Mouse (Mus musculus): ENCODE data around the gene Tomm7. TPM values are rescaled to one million over a fixed set of nuclear protein-coding genes. Genes with fewer than 3 reads are reported as not detected.
"Not testable (repeated sequence)": the region's sequence is repeated elsewhere in the genome, so short reads cannot be mapped to it uniquely, and the experiment has no call there.

Gene Tomm7
- total RNA-seq, 2 experiments from 2014 or later: 64.6 to 188 TPM

DNA sequence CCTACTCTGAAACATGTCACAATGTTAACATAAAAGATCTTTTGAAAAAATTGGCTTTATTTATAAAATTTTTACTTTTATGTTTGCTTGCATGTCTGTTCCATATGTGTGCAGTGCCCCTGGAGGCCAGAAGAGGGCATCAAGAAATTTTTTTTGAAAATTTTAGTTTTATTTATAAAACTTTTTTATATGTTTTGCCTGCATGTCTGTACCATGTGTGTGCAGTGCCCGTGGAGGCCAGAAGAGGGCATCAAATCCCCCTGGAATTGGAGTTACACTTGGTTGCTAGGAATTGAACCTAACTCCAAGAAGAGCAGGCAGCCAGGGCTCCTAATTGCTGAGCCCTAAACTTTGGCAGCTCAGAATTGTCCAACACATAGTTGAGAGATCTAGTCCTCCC is 9.0 kb upstream of the Tomm7 start:
- ATAC-seq (ENCODE audit: poor library complexity, severe bottlenecking): not testable (repeated sequence)

DNA sequence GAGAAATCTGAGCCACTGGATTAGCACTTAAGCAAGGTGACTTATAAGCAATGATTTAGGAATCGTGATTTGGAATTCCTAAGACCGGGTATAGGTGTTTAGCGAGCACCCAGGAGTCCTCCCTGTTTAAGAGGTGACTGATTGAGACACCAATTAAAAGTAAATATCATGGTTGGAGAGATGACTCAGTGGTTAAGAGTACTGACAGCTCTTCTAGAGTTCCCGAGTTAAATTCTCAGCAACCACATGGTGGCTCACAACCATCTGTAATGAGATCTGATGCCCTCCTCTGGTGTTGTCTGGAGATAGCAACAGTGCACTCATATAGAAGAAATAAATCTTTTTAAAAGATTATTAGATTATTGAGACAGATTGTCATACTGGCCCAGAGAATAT is 7.2 kb upstream of the Tomm7 start:
- not testable (repeated sequence) for ATAC-seq (ENCODE audit: poor library complexity, severe bottlenecking)

DNA sequence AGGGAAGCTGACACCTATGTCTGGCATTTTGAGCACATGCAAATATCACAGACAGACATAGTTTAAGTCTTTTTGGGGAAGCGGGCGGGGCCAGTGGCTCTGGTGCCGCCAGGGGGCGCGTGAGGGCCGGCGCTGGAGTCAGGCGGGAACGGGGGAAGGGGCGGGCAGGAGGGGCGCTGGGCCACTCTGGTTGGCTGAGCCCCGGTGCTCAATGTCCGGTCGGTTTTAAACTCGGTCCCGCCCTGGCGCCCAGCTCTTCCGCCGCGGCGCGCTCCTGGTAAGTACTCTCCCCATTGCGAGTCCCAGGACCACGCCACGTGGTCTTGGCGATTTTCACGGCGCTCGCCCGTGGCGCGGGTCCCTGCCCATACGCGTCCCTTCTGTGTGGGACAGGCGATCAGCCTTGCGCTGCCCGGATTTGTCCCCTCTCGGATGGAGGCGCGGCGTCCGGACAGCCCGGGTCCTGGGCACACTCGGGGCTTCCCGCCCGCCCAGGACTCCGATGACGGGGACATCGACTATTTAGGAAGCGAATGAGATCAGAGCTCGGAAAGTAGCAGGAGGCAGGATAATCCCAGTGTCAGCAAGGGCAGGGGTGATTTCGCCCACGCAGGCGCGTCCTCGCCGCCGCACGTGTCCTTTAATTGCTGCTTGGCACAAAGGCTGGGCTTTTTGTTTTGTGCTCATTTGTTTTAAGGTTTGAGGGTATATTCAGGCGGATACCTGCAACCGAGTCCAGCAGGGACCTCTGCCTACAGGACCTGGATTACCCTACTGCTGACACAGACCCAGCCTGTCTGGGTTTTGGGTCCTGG is 6.6 kb upstream of the Tomm7 start:
- peak; percentile 98 for ATAC-seq (ENCODE audit: poor library complexity, severe bottlenecking)

DNA sequence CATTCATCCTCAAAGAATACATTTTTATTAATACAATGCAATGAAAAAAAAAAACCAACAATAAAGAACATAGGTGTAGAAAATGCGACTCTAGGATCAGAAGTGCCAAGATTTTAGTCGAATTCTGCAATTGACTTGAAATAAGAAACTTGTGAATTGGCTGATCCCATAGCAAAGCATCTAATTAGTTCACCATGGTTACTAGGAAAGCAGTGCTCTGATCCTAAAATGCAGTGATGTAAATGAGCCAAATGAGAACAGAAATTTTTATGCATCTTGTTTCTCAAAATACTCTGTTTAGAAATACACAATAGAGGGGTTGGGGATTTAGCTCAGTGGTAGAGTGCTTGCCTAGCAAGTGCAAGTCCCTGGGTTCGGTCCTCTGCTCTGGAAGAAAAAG is 1.2 kb upstream of the Tomm7 start:
- no peak for ATAC-seq (ENCODE audit: poor library complexity, severe bottlenecking)

DNA sequence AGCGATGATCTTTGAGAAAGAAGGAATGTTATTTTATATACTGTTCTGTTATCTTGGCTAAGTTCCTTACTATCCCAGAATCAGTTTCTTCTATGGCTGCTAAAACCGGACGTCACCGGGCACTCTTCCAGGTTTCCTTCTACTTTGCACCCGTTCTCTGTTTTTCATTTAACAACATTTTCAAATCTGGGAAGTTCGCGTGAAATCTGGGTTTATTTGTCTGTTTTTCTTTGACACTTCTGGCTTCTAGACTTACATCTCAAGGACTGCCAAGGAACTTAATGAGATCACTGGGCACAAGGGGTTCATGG is 525 bp upstream of the Tomm7 start:
- ATAC-seq (ENCODE audit: poor library complexity, severe bottlenecking): no peak

DNA sequence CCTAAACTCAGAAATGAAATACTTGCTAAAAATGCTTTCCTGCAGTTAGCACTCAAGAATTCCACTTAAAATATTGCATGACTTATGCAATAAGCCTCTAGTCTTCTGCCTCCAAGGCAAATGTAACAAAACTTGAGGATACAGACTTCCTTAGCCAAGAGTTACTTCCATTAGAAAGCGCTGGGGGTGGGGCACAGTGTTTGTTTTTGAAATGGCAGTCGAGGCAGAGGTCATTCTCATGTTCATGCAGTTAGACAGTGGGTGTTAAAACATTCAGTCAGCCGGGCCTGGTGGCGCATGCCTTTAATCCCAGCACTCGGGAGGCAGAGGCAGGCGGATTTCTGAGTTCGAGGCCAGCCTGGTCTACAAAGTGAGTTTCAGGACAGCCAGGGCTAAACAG is 5.8 kb downstream of the Tomm7 start:
- no peak for ATAC-seq (ENCODE audit: poor library complexity, severe bottlenecking)

DNA sequence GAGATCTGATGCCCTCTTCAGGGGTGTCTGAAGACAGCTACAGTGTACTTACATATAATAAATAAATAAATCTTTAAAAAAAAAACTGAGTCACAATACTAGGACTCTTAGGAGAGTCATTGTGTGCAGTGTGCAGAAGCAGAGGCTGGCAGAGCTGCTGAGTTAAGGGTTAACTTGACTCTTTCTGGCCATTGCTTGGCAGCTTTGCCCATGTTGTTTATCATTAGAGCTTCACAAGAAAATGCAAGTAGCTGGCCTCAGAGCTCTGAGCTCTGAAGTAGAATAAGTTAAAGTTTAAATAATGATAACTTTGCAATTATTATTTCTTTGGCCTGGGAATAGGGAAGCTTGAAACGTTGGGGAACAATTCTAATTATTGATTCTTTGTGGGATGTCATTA is 8.3 kb downstream of the Tomm7 start:
- ATAC-seq (ENCODE audit: poor library complexity, severe bottlenecking): not testable (repeated sequence)

DNA sequence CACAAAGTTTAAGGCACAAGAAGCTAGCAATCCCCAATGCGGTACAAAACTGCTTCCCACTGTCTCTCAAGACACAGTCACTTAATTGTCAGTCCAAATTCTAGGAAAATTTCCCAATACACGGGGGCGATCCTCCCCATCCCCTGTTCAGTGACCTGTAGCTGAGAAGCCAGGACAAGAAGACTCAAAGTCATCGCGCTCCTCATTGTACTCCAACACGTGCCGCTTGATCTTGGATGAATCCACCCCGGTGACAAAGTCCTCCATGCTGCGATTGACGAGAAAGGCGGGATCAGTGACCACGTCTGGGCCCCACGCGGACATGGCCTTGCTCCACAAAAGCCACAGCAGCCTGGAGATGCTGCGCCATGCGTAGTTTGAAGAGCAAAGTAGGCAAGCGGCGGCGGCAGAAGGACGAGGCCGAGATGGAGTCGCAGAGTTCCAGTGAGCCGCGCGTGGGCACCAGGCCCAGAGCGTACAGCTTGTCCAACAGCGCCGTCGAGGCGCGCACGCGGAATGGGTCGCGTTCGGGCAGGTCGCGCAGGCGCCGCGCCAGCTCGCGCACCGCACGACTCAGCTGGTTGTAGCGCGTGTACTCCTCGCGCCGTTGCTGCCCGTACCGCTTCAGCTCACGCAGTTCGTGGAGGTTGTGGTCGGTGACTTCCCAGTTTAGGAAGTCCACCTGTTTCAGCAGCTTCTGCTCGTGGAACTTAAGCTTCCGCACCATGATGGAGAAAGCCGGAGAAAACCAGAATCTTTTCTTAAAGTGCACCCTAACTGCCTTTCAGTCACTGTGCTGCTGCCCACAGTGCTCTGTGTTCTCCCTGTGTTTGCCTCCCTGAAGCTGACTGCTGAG is 12.8 kb downstream of the Tomm7 start:
- ATAC-seq (ENCODE audit: poor library complexity, severe bottlenecking): 0 out of 2 replicates have a peak, but pooled peaks have one; percentile 24

DNA sequence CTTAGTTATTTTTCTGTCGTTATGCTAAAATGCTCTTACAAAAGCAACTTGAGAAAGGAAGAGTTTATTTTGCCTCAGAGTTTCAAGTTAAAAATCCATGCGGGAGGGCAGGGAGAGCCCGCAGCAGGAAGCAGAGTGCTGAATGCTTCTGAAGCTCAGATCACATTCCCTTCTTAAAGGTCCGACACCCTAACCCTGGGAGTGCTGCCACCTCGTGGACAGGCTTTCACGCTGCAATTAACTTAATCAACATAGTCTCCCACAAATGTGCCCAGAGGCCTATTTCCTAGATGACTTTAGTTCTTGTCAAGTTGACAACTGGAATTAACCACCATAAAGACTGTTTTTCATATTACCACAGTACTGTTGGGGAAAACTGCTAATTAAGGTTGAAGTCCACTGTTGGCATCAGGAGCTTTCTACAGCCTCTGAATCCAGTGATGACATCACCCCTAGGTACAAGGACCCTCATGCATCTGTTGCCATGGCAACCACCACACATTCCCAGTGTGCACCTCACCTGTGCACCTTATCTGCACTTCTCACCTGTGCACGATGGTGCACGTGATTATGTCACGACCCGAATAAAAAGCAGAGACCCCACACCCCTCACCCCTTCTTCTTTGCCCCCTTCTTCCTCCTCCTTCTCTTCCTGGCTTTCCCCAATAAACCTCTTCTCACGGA is 17.5 kb downstream of the Tomm7 start:
- ATAC-seq (ENCODE audit: poor library complexity, severe bottlenecking): peak; percentile 94

DNA sequence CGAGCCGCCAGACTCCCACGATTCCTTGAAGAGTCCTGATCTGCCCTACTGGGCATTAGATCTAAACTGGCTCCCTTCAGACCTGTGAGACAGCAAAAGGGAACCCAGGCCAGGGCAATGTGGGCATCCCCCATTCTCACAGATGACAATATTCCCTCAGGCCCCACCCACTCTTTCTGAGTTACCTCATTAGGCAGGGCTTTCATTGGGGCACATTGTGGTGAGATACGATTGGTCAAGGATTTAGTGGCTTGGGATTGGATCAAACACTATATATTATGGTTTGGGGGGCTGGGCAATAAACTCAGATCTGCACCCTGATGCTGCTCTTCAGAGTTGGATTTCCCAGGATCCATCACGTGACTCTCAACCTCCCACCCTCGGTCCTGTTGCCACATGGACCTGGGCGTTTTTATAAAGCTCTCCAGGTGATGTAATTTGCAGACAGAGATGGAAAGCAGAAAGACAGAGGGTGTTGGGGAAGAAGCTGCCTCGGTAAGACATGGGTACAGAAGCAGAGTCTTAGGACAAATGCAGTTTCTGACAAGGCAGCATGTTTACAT is 19.7 kb downstream of the Tomm7 start:
- no peak for ATAC-seq (ENCODE audit: poor library complexity, severe bottlenecking)

DNA sequence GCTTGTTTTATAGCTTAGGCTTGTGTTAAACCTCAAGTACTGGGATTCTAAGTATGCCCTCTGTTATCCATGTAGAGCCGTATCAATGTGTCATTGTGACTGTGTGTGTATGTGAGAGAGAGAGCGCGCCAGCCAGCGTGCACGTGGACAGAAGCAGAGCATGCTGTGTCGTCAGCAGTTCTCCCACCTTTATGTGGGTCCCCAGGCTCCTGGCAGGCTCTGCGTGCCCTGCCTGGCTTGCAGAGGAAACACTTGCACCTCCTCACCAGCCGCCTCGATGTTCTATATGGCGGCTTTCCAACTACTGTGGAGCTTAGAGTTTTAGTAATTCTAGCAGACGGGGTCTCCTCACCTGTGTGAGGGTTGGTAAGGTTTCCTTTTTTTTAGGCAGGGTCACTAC is 21.7 kb downstream of the Tomm7 start:
- ATAC-seq (ENCODE audit: poor library complexity, severe bottlenecking): no peak

DNA sequence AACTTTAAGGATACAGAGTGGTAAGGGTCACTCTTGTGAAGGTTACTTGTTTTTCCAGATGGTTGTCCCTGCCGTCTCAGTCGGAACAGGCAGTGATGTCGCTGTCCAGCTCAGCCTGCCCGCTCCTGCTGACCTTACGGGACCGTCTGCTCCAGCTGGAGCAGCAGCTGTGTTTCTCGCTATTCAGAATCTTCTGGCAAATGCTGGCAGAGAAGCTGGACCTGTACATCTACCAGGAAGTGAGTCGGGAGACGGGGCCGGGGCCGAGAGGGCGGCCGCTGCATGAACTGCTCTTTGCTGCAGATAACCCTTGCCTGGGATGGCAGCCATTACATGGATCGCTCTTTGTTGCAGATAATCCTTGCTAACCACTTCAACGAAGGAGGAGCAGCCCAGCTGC is 27.3 kb downstream of the Tomm7 start:
- no peak for ATAC-seq (ENCODE audit: poor library complexity, severe bottlenecking)

DNA sequence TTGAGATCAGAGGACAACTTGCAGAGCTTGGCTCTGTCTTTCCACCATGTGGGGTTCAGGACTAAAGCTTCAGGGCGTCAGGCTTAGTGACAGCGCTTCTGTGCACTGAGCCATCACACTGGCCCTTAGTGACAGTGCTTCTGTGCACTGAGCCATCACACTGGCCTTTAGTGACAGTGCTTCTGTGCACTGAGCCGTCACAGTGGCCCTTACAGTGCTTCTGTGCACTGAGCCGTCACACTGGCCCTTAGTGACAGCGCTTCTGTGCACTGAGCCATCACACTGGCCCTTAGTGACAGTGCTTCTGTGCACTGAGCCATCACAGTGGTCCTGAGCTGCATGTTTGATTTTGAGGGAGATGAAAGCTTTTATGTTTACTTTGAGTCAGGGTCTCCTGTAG is 29.1 kb downstream of the Tomm7 start:
- ATAC-seq (ENCODE audit: poor library complexity, severe bottlenecking): no peak

DNA sequence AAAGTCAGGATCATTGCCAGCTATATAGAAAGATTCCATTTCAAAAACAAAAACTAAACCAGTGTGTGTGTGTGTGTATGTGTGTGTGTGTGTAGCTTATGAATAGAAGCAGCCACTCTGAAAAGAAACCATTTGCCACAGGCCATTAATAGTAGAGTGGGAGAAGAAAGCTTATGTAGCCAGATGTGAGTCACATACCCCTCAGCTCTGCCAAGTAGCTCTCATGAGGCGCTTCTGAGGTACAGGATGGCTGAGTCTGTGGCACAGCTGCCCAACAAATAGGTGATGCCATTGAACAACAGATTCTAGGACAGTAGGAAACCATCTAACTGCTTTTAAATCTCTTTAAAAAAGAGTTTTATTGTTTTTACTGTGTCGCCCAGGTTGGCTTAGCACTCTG is 51.2 kb downstream of the Tomm7 start:
- no peak for ATAC-seq (ENCODE audit: poor library complexity, severe bottlenecking)

DNA sequence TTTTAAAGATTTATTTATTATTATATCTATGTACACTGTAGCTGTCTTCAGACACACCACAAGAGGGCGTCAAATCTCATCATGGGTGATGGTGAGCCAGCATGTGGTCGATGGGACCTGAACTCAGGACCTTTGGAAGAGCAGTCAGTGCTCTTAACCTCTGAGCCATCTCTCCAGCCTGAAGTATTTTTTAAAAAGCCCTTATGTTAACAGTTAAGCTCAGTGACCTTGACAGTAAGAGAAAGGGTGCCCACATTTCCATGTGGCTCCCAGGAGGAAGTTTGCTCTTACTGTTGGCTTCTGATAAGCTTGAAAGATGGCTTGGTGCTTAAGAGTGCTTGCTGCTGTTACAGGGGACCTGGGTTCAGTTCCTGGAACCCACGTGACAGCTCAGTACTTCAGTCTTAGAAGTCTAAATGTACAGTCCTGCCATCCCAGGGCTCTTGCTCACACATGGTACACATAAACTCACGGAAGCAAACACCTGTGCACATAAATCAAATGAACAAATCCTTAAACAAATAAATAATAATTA is 54.8 kb downstream of the Tomm7 start:
- no peak for ATAC-seq (ENCODE audit: poor library complexity, severe bottlenecking)

Other genes starting within 250 kb of the Tomm7 start
- gene Srpk2, start 159.5 kb downstream of the Tomm7 start, total RNA-seq (2015): 42.0 and 46.9 TPM in 2 replicates
- 52.8 and 62.8 TPM in 2 replicates for gene Srpk2, start 159.5 kb downstream of the Tomm7 start, total RNA-seq (2017)
- 4.7 and 5.0 TPM in 2 replicates for gene Pus7, start 60.5 kb downstream of the Tomm7 start, total RNA-seq (2015)
- gene Pus7, start 60.5 kb downstream of the Tomm7 start, total RNA-seq (2017): 5.1 and 12.0 TPM in 2 replicates
- gene Rint1, start 56.5 kb downstream of the Tomm7 start, total RNA-seq (2015): 11.9 and 14.2 TPM in 2 replicates
- 12.0 and 16.3 TPM in 2 replicates for gene Rint1, start 56.5 kb downstream of the Tomm7 start, total RNA-seq (2017)
- 21.9 and 23.8 TPM in 2 replicates for gene Fam126a, start 186.5 kb upstream of the Tomm7 start, total RNA-seq (2015)
- 21.6 and 23.1 TPM in 2 replicates for gene Fam126a, start 186.5 kb upstream of the Tomm7 start, total RNA-seq (2017)